Mouse (Mus musculus): ENCODE data around the gene Hist1h4k.

DNA sequence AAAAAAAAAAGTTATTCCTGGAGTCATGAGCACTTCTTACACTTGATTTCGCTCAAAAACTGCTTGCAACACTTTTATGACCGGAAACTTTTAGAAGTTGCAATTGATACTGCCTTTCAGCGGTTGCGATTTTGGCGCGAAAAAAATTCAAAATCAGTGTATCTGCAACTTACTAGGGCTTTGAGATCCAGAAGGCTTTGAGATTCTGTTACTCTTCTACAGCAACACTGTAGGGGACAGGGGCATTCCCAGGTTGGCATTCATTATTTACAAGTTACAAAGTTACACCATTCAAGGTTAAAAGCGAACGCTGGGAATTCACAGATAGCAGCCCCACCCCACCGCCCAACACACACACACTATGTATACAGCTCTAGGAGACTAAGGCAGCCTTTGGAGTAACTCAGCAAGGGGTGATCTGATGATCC is 33.4 kb upstream of the Hist1h4k start:
- TF ChIP-seq CTCF (IDR thresholded peaks at IDR 0.05; ENCODE audit: low read depth, low read length), result no peak
- TF ChIP-seq POLR2A (IDR thresholded peaks at IDR 0.05; ENCODE audit: extremely low read depth, insufficient read depth, low read length), result no peak

Measured in liver, adult 2 months (tissue).